Mouse (Mus musculus) lung, embryonic 14.5 days (tissue): ENCODE measurements around the gene Hacl1. TPM values are rescaled to one million over a fixed set of nuclear protein-coding genes. Genes with fewer than 3 reads are reported as not detected.

Experiments
- ATAC-seq: fragments of 200-750 bp; cut with Nextera tagmentation; 2 replicates; pipeline ENCODE4 v1.8.0; 2017; ENCODE audit warnings: mild to moderate bottlenecking, moderate TSS enrichment, moderate library complexity; ENCODE audit not compliant: insufficient read depth
- DNase-seq: peaks from one replicate; pipeline ENCODE4 v3.0.0-alpha.2; 2015
- H3K27ac ChIP-seq: fragments of 300-500 bp; sonication (generic); 2 replicates; pipeline ENCODE4 v1.5.1; 2014; ENCODE audit warnings: low read depth, mild to moderate bottlenecking, moderate library complexity
- H3K27me3 ChIP-seq: fragments of 300-500 bp; sonication (generic); 2 replicates; pipeline ENCODE4 v1.6.1; 2014; ENCODE audit warnings: low read length, control low read depth; ENCODE audit not compliant: insufficient read depth
- H3K36me3 ChIP-seq: fragments of 300-500 bp; sonication (generic); 2 replicates; pipeline ENCODE4 v1.6.1; 2014; ENCODE audit warnings: control low read depth; ENCODE audit not compliant: insufficient read depth
- H3K4me1 ChIP-seq: fragments of 300-500 bp; sonication (generic); 2 replicates; pipeline ENCODE4 v1.6.1; 2014; ENCODE audit warnings: antibody characterized with exemption, control low read depth; ENCODE audit not compliant: insufficient read depth
- H3K4me2 ChIP-seq: fragments of 300-500 bp; sonication (generic); 2 replicates; pipeline ENCODE4 v1.6.1; 2014; ENCODE audit warnings: mild to moderate bottlenecking
- H3K4me3 ChIP-seq: fragments of 300-500 bp; sonication (generic); 2 replicates; pipeline ENCODE4 v1.5.1; 2014; ENCODE audit warnings: low read depth, low read length
- H3K9ac ChIP-seq: fragments of 300-500 bp; sonication (generic); 2 replicates; pipeline ENCODE4 v1.6.1; 2014
- H3K9me3 ChIP-seq: fragments of 300-500 bp; sonication (generic); 2 replicates; pipeline ENCODE4 v1.6.1; 2016; ENCODE audit warnings: low read depth, low read length, control low read depth
- CTCF ChIP-seq: IDR thresholded peaks from 2 replicates; pipeline ENCODE4 v1.5.1; 2016; ENCODE audit warnings: antibody characterized with exemption, low read depth
- WGBS: fragments of 180-500 bp; shearing (Covaris S2); extraction: QIAGEN DNeasy Blood & Tissue Kit; methylation state at CpG from one replicate; pipeline ENCODE4 v1.1.7; 2014; 5-methylcytosine and 5-hydroxymethylcytosine counted together
- polyA plus RNA-seq: library from polyadenylated mRNA; unstranded; fragments of >200 nt; fragmentation: Nextera tagmentation; extraction: Ambion mirVana; gene quantifications from 2 replicates; pipeline ENCODE4 v1.2.1, GENCODE M21; 2014

The Hacl1 gene
- polyA plus RNA-seq, 1 experiment from 2014 or later, result 10.4 TPM

GRCm38 (mm10) chr14:31559216-31559615, 81.9 kb downstream of the Hacl1 start:
- Histone ChIP-seq H3K36me3 (no peaks in the 10 kb centered on the region), H3K4me1 (peaks cover 9% of the 10 kb centered on the region), H3K4me2 (no peak overlapping the region), H3K27me3 (no peaks in the 10 kb centered on the region), H3K9me3 (no peaks in the 10 kb centered on the region), H3K27ac (no peak overlapping the region), H3K4me3 (no peak overlapping the region), H3K9ac (no peak overlapping the region)
- no peak for TF ChIP-seq CTCF
- DNase-seq, result peak; percentile 75
- 27% methylated on average over 5 of the region's 5 CpGs for WGBS
- ATAC-seq, result no peak

GRCm38 (mm10) chr14:31557784-31558183, 83.3 kb downstream of the Hacl1 start:
- 60% methylated on average over 9 of the region's 9 CpGs for WGBS
- no peak for DNase-seq
- TF ChIP-seq CTCF, result no peak
- Histone ChIP-seq H3K4me1 (peaks cover 9% of the 10 kb centered on the region), H3K27ac (no peak overlapping the region), H3K9me3 (no peaks in the 10 kb centered on the region), H3K4me2 (no peak overlapping the region), H3K4me3 (no peak overlapping the region), H3K27me3 (no peaks in the 10 kb centered on the region), H3K9ac (no peak overlapping the region), H3K36me3 (no peaks in the 10 kb centered on the region)
- no peak for ATAC-seq

- peaks cover 9% of the 10 kb centered on the region for H3K4me1 ChIP-seq
- ATAC-seq (no peak), DNase-seq (no peak)
- H3K36me3 ChIP-seq, result no peaks in the 10 kb centered on the region
- no peaks in the 10 kb centered on the region for H3K9me3 ChIP-seq
- no peak for TF ChIP-seq CTCF
- no peak overlapping the region for H3K4me2 ChIP-seq
- H3K4me3 ChIP-seq, result no peak overlapping the region
- WGBS, result 83% methylated on average over 8 of the region's 8 CpGs
- H3K9ac ChIP-seq, result no peak overlapping the region
- no peaks in the 10 kb centered on the region for H3K27me3 ChIP-seq
- no peak overlapping the region for H3K27ac ChIP-seq
Measured at GRCm38 (mm10) chr14:31557273-31557672, 83.8 kb downstream of the Hacl1 start.

- no peak for TF ChIP-seq CTCF
- Histone ChIP-seq H3K4me2 (no peak overlapping the region), H3K9ac (no peak overlapping the region), H3K36me3 (no peaks in the 10 kb centered on the region), H3K4me3 (no peak overlapping the region), H3K27ac (no peak overlapping the region), H3K27me3 (no peaks in the 10 kb centered on the region), H3K9me3 (no peaks in the 10 kb centered on the region), H3K4me1 (peaks cover 9% of the 10 kb centered on the region)
- ATAC-seq (no peak), DNase-seq (no peak)
- 79% methylated on average over 9 of the region's 9 CpGs for WGBS
Measured at GRCm38 (mm10) chr14:31556526-31557260, 84.4 kb downstream of the Hacl1 start.

DNA sequence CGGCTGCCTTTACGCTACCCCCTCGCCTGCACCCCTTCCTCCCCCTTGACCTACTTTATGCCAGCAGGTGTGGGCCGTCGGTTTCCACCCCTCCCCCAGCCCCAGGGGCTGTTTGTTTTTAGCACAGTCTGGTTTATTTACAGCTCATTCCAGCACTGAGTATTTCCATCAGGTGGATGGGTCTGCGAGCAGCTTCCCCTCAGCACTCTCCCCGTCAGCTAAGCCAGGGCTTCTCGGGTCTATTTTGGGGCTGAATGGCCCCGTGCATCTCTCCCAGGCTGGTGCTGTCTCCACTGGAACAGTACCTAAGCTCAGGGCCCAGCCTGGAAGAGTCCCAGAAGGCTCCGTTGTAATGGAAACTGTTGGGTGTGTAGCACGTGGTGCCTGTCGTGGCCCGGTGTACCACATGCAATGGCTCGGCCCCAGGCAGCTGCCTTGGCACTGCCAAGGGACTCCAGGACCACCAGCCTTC, 85.1 kb downstream of the Hacl1 start:
- H3K27ac ChIP-seq, result no peak overlapping the region
- ATAC-seq (no peak), DNase-seq (no peak)
- H3K9ac ChIP-seq, result no peak overlapping the region
- H3K4me2 ChIP-seq, result no peak overlapping the region
- H3K9me3 ChIP-seq, result no peaks in the 10 kb centered on the region
- no peak for TF ChIP-seq CTCF
- no peaks in the 10 kb centered on the region for H3K27me3 ChIP-seq
- WGBS, result 42% methylated on average over 14 of the region's 14 CpGs
- H3K4me1 ChIP-seq, result peaks cover 9% of the 10 kb centered on the region
- H3K36me3 ChIP-seq, result no peaks in the 10 kb centered on the region
- H3K4me3 ChIP-seq, result no peak overlapping the region

DNA sequence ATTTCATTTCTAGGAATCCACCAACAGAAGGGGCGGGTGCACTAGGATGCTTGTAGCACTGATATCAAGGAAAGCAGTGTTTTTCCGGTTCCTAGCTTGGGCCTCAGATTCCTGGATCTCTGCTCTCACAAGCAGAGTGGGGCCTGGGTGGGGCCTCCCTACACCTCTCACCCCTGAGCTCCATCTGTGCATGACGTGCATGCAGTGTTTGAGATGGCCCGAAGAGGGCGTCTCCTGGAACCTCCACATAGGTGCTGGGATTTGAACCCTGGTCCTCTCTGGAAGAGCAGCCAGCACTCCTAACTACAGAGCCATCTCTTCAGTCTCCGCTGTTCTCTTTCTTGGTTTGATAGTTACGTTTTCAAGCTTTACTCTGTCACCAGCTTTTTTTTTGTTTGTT, 86.1 kb downstream of the Hacl1 start:
- no peak overlapping the region for H3K4me2 ChIP-seq
- no peak overlapping the region for H3K27ac ChIP-seq
- no peak overlapping the region for H3K4me3 ChIP-seq
- DNase-seq, result no peak
- H3K36me3 ChIP-seq, result no peaks in the 10 kb centered on the region
- no peak overlapping the region for H3K9ac ChIP-seq
- no peak for ATAC-seq
- WGBS, result 92% methylated on average over 7 of the region's 7 CpGs
- H3K9me3 ChIP-seq, result no peaks in the 10 kb centered on the region
- no peak for TF ChIP-seq CTCF
- H3K27me3 ChIP-seq, result no peaks in the 10 kb centered on the region
- H3K4me1 ChIP-seq, result no peaks in the 10 kb centered on the region; the same call in 1 of the 2 replicates

Other genes starting within 250 kb of the Hacl1 start
- 12.8 and 14.8 TPM in 2 replicates for gene Sh3bp5, start 205.2 kb downstream of the Hacl1 start, polyA plus RNA-seq
- 27.1 and 27.5 TPM in 2 replicates for gene Eaf1, start 146.9 kb downstream of the Hacl1 start, polyA plus RNA-seq
- gene Mettl6, start 146.2 kb downstream of the Hacl1 start, polyA plus RNA-seq, result 52.9 and 57.3 TPM in 2 replicates
- gene Colq, start 49.9 kb downstream of the Hacl1 start, polyA plus RNA-seq, result 0.14 and 0.43 TPM in 2 replicates
- gene Gm49387, start 408 bp downstream of the Hacl1 start, polyA plus RNA-seq, result 0.18 TPM in 1 of 2 replicates, not detected in the other
- 23.1 and 28.9 TPM in 2 replicates for gene Btd, start 258 bp downstream of the Hacl1 start, polyA plus RNA-seq
- 11.7 and 12.6 TPM in 2 replicates for gene Ankrd28, start 189.4 kb upstream of the Hacl1 start, polyA plus RNA-seq